Mouse (Mus musculus) forelimb bud, embryonic 11.5 days (tissue): ENCODE measurements around the gene Lrch4.

Experiments
- DNase-seq: peaks from one replicate; pipeline ENCODE4 v3.0.0-alpha.2; 2012; ENCODE audit warnings: low read depth, low spot score

Gene Lrch4

GRCm38 (mm10) chr5:137628498-137629305, at the start of gene Lrch4, which contains the start of the genes Fbxo24 and Gm20605:
TSS of gene Lrch4 (plus strand) at chr5:137629121.
TSS of gene Fbxo24 (minus strand) at chr5:137629002.
TSS of gene Gm20605 (plus strand) at chr5:137629175.
- DNase-seq, result peak; percentile 100

GRCm38 (mm10) chr5:137580246-137580645, 48.7 kb upstream of the Lrch4 start:
- DNase-seq, result no peak

GRCm38 (mm10) chr5:137582702-137583101, 46.2 kb upstream of the Lrch4 start:
- DNase-seq, result no peak

- DNase-seq, result peak; percentile 12
Observed at GRCm38 (mm10) chr5:137583670-137584169, 45.2 kb upstream of the Lrch4 start.

GRCm38 (mm10) chr5:137584976-137585375, 43.9 kb upstream of the Lrch4 start:
- DNase-seq, result peak; percentile 65

- DNase-seq, result no peak
Observed at GRCm38 (mm10) chr5:137590507-137590906, 38.4 kb upstream of the Lrch4 start.

GRCm38 (mm10) chr5:137595921-137596320, 33.0 kb upstream of the Lrch4 start:
- DNase-seq, result no peak

- DNase-seq, result no peak
Observed at GRCm38 (mm10) chr5:137596601-137597261, 32.2 kb upstream of the Lrch4 start.

GRCm38 (mm10) chr5:137597625-137598024, 31.3 kb upstream of the Lrch4 start:
- DNase-seq, result no peak

GRCm38 (mm10) chr5:137598100-137598826, 30.7 kb upstream of the Lrch4 start:
- DNase-seq, result no peak

GRCm38 (mm10) chr5:137599600-137599999, 29.3 kb upstream of the Lrch4 start:
- DNase-seq, result no peak

- DNase-seq, result no peak
Observed at GRCm38 (mm10) chr5:137600281-137600618, 28.7 kb upstream of the Lrch4 start.

GRCm38 (mm10) chr5:137600619-137601364, 28.1 kb upstream of the Lrch4 start, which contains the start of gene Mospd3:
TSS of gene Mospd3 (minus strand) at chr5:137601058.
- peak; percentile 98 for DNase-seq

GRCm38 (mm10) chr5:137601365-137601729, 27.6 kb upstream of the Lrch4 start:
- peak; percentile 33 for DNase-seq

GRCm38 (mm10) chr5:137607860-137608653, 20.9 kb upstream of the Lrch4 start:
- no peak for DNase-seq

- DNase-seq, result no peak
Observed at GRCm38 (mm10) chr5:137608654-137609190, 20.2 kb upstream of the Lrch4 start.

- no peak for DNase-seq
Observed at GRCm38 (mm10) chr5:137609292-137609691, 19.6 kb upstream of the Lrch4 start.

GRCm38 (mm10) chr5:137610056-137610455, 18.9 kb upstream of the Lrch4 start:
- DNase-seq, result no peak

GRCm38 (mm10) chr5:137610548-137611244, 18.2 kb upstream of the Lrch4 start:
- DNase-seq, result peak; percentile 96

- DNase-seq, result peak; percentile 77
Observed at GRCm38 (mm10) chr5:137611245-137611602, 17.7 kb upstream of the Lrch4 start.
